Comparison of ENCODE assay signal across 9 mouse cellular contexts in genomic region chr1:132168115-132168767, GRCm38 (mm10). TPM values are rescaled to one million over a fixed set of nuclear protein-coding genes. Genes with fewer than 3 reads are reported as not detected.
DNase-seq lines count a peak whose midpoint lies in the region; ATAC-seq and TF ChIP-seq lines count a peak whose summit lies in the region.
"Had no signal": no experiment of that assay in that cellular context is flagged by ENCODE, and none has a peak within 500 bp of the region (broad histone marks: within the 10 kb centered on the region; RNA-seq: fewer than 3 reads in every experiment).

No protein-coding gene starts in this region.

- H3K9me3 ChIP-seq in hindbrain, embryonic 16.5 days (ENCODE audit: control insufficient read depth, low read length), result no peaks in the 10 kb centered on the region
- H3K9me3 ChIP-seq in midbrain, embryonic 15.5 days, result no peaks in the 10 kb centered on the region; the same call in 1 of the 2 replicates

- no peak for ATAC-seq in cerebellum, adult (ENCODE audit: insufficient number of reproducible peaks, low FRiP score, low TSS enrichment)
- ATAC-seq in hindbrain, embryonic 16.5 days, result peak; percentile 51
- peak; percentile 71 for ATAC-seq in midbrain, embryonic 15.5 days (replicated peaks)

- H3K4me3 ChIP-seq in thymus, adult 2 months (ENCODE audit: control insufficient read depth, insufficient read depth, low read length), result no peak overlapping the region
- H3K4me3 ChIP-seq in hindbrain, embryonic 16.5 days (ENCODE audit: low read length), result no peak overlapping the region; the same call in 1 of the 2 replicates
- H3K4me3 ChIP-seq in midbrain, embryonic 15.5 days, result peak overlapping the region; percentile 18

- peak; percentile 52 to 70 for DNase-seq in cerebellum, postnatal 25 days
- peak; percentile 20 for DNase-seq in thymus, adult 2 months
- no peak for DNase-seq in thymus, postnatal 10 days (ENCODE audit: low spot score in 2 of 2)
- DNase-seq in left cerebral cortex, adult 18-20 months (ENCODE audit: low spot score in 2 of 2), result no peak
- DNase-seq in urinary bladder, adult 2 months (ENCODE audit: low spot score), result no peak

- peak overlapping the region; percentile 4 for H3K9ac ChIP-seq in hindbrain, embryonic 16.5 days (ENCODE audit: low read depth, low read length)
- H3K9ac ChIP-seq in midbrain, embryonic 15.5 days, result 0 out of 2 replicates have a peak overlapping the region, but pooled peaks have one; percentile 38

- H3K27me3 ChIP-seq in thymus, adult 2 months (ENCODE audit: control insufficient read depth, insufficient read depth, low read length), result no peaks in the 10 kb centered on the region
- H3K27me3 ChIP-seq in hindbrain, embryonic 16.5 days (replicated peaks; ENCODE audit: control insufficient read depth, insufficient read depth, low read length), result no peaks in the 10 kb centered on the region
- H3K27me3 ChIP-seq in midbrain, embryonic 15.5 days (replicated peaks), result no peaks in the 10 kb centered on the region

- no peaks in the 10 kb centered on the region for H3K36me3 ChIP-seq in thymus, adult 2 months (ENCODE audit: control insufficient read depth, insufficient read depth, low read length)
- H3K36me3 ChIP-seq in hindbrain, embryonic 16.5 days (ENCODE audit: control insufficient read depth, insufficient read depth, low read length), result no peaks in the 10 kb centered on the region
- H3K36me3 ChIP-seq in midbrain, embryonic 15.5 days (replicated peaks), result no peaks in the 10 kb centered on the region

- TF ChIP-seq POLR2A in thymus, adult 2 months (IDR thresholded peaks at IDR 0.05; ENCODE audit: control insufficient read depth, extremely low read depth, insufficient read depth, low read length, poor library complexity), result no peak

- peaks cover 2% of the 10 kb centered on the region; the same call in 1 of the 2 replicates for H3K4me1 ChIP-seq in thymus, adult 2 months (replicated peaks; ENCODE audit: control insufficient read depth, insufficient read depth, low read length)
- peaks cover 18% of the 10 kb centered on the region for H3K4me1 ChIP-seq in hindbrain, embryonic 16.5 days (ENCODE audit: control insufficient read depth, insufficient read depth, low read depth, low read length)
- peaks cover 37% of the 10 kb centered on the region for H3K4me1 ChIP-seq in midbrain, embryonic 15.5 days

- no peak for TF ChIP-seq CTCF in thymus, adult 2 months (IDR thresholded peaks at IDR 0.05; ENCODE audit: borderline replicate concordance, control insufficient read depth, extremely low read depth, insufficient read depth, low read length, poor library complexity)

- H3K4me2 ChIP-seq in hindbrain, embryonic 16.5 days (ENCODE audit: low read length), result peak overlapping the region; percentile 47
- peak overlapping the region; percentile 43 for H3K4me2 ChIP-seq in midbrain, embryonic 15.5 days

- no peak overlapping the region for H3K27ac ChIP-seq in thymus, adult 2 months (ENCODE audit: control insufficient read depth, insufficient read depth, low read length)
- H3K27ac ChIP-seq in hindbrain, embryonic 16.5 days (ENCODE audit: low read depth, low read length), result peak overlapping the region; percentile 55
- H3K27ac ChIP-seq in midbrain, embryonic 15.5 days, result peak overlapping the region; percentile 79

- WGBS in thymus, adult 2 months, result 18% methylated on average over 12 of the region's 12 CpGs
- 11% methylated on average over 10 of the region's 12 CpGs for WGBS in hindbrain, embryonic 16.5 days
- 10% methylated on average over 12 of the region's 12 CpGs for WGBS in midbrain, embryonic 15.5 days

RNA-seq across cellular contexts. Expression of gene Lemd1, which starts 23.0 kb away (rescaled TPM):
- not detected in 2 replicates for polyA plus RNA-seq in thymus, adult 2 months (2012; rRNA removed)
- 11.4 and 14.0 TPM in 2 replicates for polyA plus RNA-seq in hindbrain, embryonic 16.5 days (2015; fragmentation: Nextera tagmentation; extraction: Ambion mirVana)
- polyA plus RNA-seq in midbrain, embryonic 15.5 days (2015; fragmentation: Nextera tagmentation; extraction: Ambion mirVana), result 14.9 and 19.8 TPM in 2 replicates
- 1 to 10 TPM; 4.8 to 7.6 TPM for total RNA-seq in left cerebral cortex, adult 18-20 months (2021)
- polyA plus RNA-seq in urinary bladder, adult 2 months (2012; rRNA removed), result 0.23 and 0.32 TPM in 2 replicates
- total RNA-seq: heart, postnatal 14 days had no signal

RNA-seq across cellular contexts. Expression of gene AC124108.1, which starts 23.0 kb away (rescaled TPM):
- 0.03 TPM in 1 of 2 replicates, not detected in the other for polyA plus RNA-seq in thymus, adult 2 months (2012; rRNA removed)
- polyA plus RNA-seq in hindbrain, embryonic 16.5 days (2015; fragmentation: Nextera tagmentation; extraction: Ambion mirVana), result 1.8 and 2.3 TPM in 2 replicates
- polyA plus RNA-seq in midbrain, embryonic 15.5 days (2015; fragmentation: Nextera tagmentation; extraction: Ambion mirVana), result 3.7 and 3.8 TPM in 2 replicates
- total RNA-seq in left cerebral cortex, adult 18-20 months (2021), result 1 to 10 TPM; 3.4 to 5.2 TPM
- polyA plus RNA-seq in urinary bladder, adult 2 months (2012; rRNA removed), result 0.15 and 0.21 TPM in 2 replicates
- total RNA-seq: heart, postnatal 14 days had no signal

RNA-seq across cellular contexts. Expression of gene Cdk18, which starts 28.8 kb away (rescaled TPM):
- polyA plus RNA-seq in thymus, adult 2 months (2012; rRNA removed), result 7.6 and 8.6 TPM in 2 replicates
- polyA plus RNA-seq in hindbrain, embryonic 16.5 days (2015; fragmentation: Nextera tagmentation; extraction: Ambion mirVana), result 1.1 and 1.5 TPM in 2 replicates
- polyA plus RNA-seq in midbrain, embryonic 15.5 days (2015; fragmentation: Nextera tagmentation; extraction: Ambion mirVana), result 1.1 and 1.5 TPM in 2 replicates
- total RNA-seq in left cerebral cortex, adult 18-20 months (2021), result 10 to 100 TPM; 30.5 to 36.1 TPM
- 20.5 and 26.8 TPM in 2 replicates for polyA plus RNA-seq in urinary bladder, adult 2 months (2012; rRNA removed)

Comparison
In these comparisons a context has a peak if more than half of its experiments do, and no peak if none do; other contexts are left out.
1. DNase-seq: peak in cerebellum, postnatal 25 days (2 of 2) and thymus, adult 2 months (single experiment); none in thymus, postnatal 10 days (0 of 2), left cerebral cortex, adult 18-20 months (0 of 2) and urinary bladder, adult 2 months (single experiment).